Mouse (Mus musculus) stomach, postnatal 0 days (tissue): ENCODE measurements around the gene Fut1.

Experiments used
- CTCF ChIP-seq: IDR thresholded peaks from 2 replicates; pipeline ENCODE4 v1.5.1; 2016; ENCODE audit warnings: antibody characterized with exemption, low read depth, mild to moderate bottlenecking, moderate library complexity
- EP300 ChIP-seq: optimal IDR thresholded peaks from 2 replicates; pipeline ENCODE3; 2016; ENCODE audit warnings: antibody characterized with exemption

- TF ChIP-seq CTCF: no peak
- TF ChIP-seq EP300: no peak
Observed at GRCm38 (mm10) chr7:45625481-45625880, 8.4 kb downstream of the Fut1 start.
